ENCODE assay signal across 8 mouse cellular contexts in genomic region chr10:53527838-53528773, GRCm38 (mm10).
DNase-seq lines count a peak whose midpoint lies in the region; ATAC-seq and TF ChIP-seq lines count a peak whose summit lies in the region.

No protein-coding gene starts in this region.

- no peak overlapping the region for H3K4me3 ChIP-seq in MEL (ENCODE audit: control insufficient read depth in 1 of 2, insufficient read depth in 1 of 2, low read depth in 2 of 2, low read length in 2 of 2)
- no peak overlapping the region for H3K4me3 ChIP-seq in bone marrow macrophage, adult 2 months (ENCODE audit: insufficient read depth, low read length)
- no peak overlapping the region for H3K4me3 ChIP-seq in embryonic fibroblast, embryonic 13.5 days (ENCODE audit: insufficient read depth, low read length)
- H3K4me3 ChIP-seq in hindbrain, embryonic 11.5 days (ENCODE audit: low read depth, low read length): no peak overlapping the region
- H3K4me3 ChIP-seq in lung, postnatal 0 days (ENCODE audit: low read depth, low read length): no peak overlapping the region

- peak; percentile 99 for TF ChIP-seq RAD21 in MEL (IDR thresholded peaks at IDR 0.05; ENCODE audit: low read depth, low read length)

- DNase-seq in MEL (ENCODE audit: low read depth, low spot score): peak; percentile 76
- DNase-seq in hindbrain, embryonic 11.5 days (ENCODE audit: low spot score): peak; percentile 66
- DNase-seq in layer of hippocampus, adult 9-10 months (ENCODE audit: low spot score): peak; percentile 76
- DNase-seq in lung, postnatal 0 days (ENCODE audit: low spot score): peak; percentile 81
- DNase-seq in retina, postnatal 7 days (ENCODE audit: low read depth, low spot score): peak; percentile 40

- TF ChIP-seq POLR2A in MEL (IDR thresholded peaks at IDR 0.05; ENCODE audit: control insufficient read depth in 1 of 2, insufficient read depth in 1 of 2, low read depth in 1 of 2, low read length in 2 of 2, poor library complexity in 1 of 2): no peak
- no peak for TF ChIP-seq POLR2A in bone marrow macrophage, adult 2 months (IDR thresholded peaks at IDR 0.05; ENCODE audit: borderline replicate concordance, low read depth, low read length)
- no peak for TF ChIP-seq POLR2A in embryonic fibroblast, embryonic 13.5 days (IDR thresholded peaks at IDR 0.05; ENCODE audit: low read depth, low read length)

- no peaks in the 10 kb centered on the region for H3K79me2 ChIP-seq in MEL (ENCODE audit: control insufficient read depth, insufficient read depth, low read length, poor library complexity)

- TF ChIP-seq EP300 in MEL (IDR thresholded peaks at IDR 0.05; ENCODE audit: low read depth in 1 of 2, low read length in 2 of 2): no peak
- no peak for TF ChIP-seq EP300 in lung, postnatal 0 days (IDR thresholded peaks at IDR 0.05)

- no peaks in the 10 kb centered on the region for H3K27me3 ChIP-seq in MEL (ENCODE audit: control insufficient read depth in 1 of 2, insufficient read depth in 2 of 2, low read length in 2 of 2)
- H3K27me3 ChIP-seq in hindbrain, embryonic 11.5 days (ENCODE audit: control insufficient read depth, insufficient read depth, low read length): no peaks in the 10 kb centered on the region
- H3K27me3 ChIP-seq in lung, postnatal 0 days (replicated peaks; ENCODE audit: insufficient read depth, low read length): no peaks in the 10 kb centered on the region

- H3K9me3 ChIP-seq in MEL (replicated peaks; ENCODE audit: insufficient read depth, low read length): no peaks in the 10 kb centered on the region
- no peaks in the 10 kb centered on the region for H3K9me3 ChIP-seq in hindbrain, embryonic 11.5 days (ENCODE audit: control insufficient read depth, low read length)
- H3K9me3 ChIP-seq in lung, postnatal 0 days (ENCODE audit: low read length): no peaks in the 10 kb centered on the region

- H3K27ac ChIP-seq in MEL (ENCODE audit: control insufficient read depth, low read depth, low read length): no peak overlapping the region
- H3K27ac ChIP-seq in bone marrow macrophage, adult 2 months (ENCODE audit: insufficient read depth, low read depth, low read length): no peak overlapping the region
- H3K27ac ChIP-seq in embryonic fibroblast, embryonic 13.5 days (ENCODE audit: insufficient read depth, low read length): no peak overlapping the region
- no peak overlapping the region for H3K27ac ChIP-seq in hindbrain, embryonic 11.5 days (ENCODE audit: low read depth, low read length)
- no peak overlapping the region for H3K27ac ChIP-seq in lung, postnatal 0 days (ENCODE audit: low read length)

- 39% methylated on average over 6 of the region's 6 CpGs for WGBS in hindbrain, embryonic 11.5 days
- 30% methylated on average over 6 of the region's 6 CpGs for WGBS in lung, postnatal 0 days

- TF ChIP-seq CTCF in MEL (IDR thresholded peaks at IDR 0.05 in 2 of 3, conservative IDR thresholded peaks at IDR 0.05 in 1 of 3; ENCODE audit: control insufficient read depth in 1 of 3, insufficient read depth in 1 of 3, low read depth in 2 of 3, low read length in 3 of 3, poor library complexity in 1 of 3, severe bottlenecking in 1 of 3): peak; percentile 79 to 95 (median 80)
- TF ChIP-seq CTCF in bone marrow macrophage, adult 2 months (IDR thresholded peaks at IDR 0.05; ENCODE audit: low read depth, low read length): 0 out of 2 replicates have a peak, but pooled peaks have one; percentile 23
- TF ChIP-seq CTCF in embryonic fibroblast, embryonic 13.5 days (IDR thresholded peaks at IDR 0.05; ENCODE audit: borderline replicate concordance, insufficient read depth, low read length): peak; percentile 56; the same call in 1 of the 2 replicates
- TF ChIP-seq CTCF in lung, postnatal 0 days (IDR thresholded peaks at IDR 0.05): peak; percentile 93

- peaks cover 4 to 15% of the 10 kb centered on the region in 2 experiments for H3K4me1 ChIP-seq in MEL (ENCODE audit: control insufficient read depth in 1 of 2, insufficient read depth in 2 of 2, low read length in 2 of 2)
- H3K4me1 ChIP-seq in bone marrow macrophage, adult 2 months (ENCODE audit: control insufficient read depth, insufficient read depth, low read length): no peaks in the 10 kb centered on the region
- H3K4me1 ChIP-seq in embryonic fibroblast, embryonic 13.5 days (ENCODE audit: control insufficient read depth, insufficient read depth, low read length): no peaks in the 10 kb centered on the region
- H3K4me1 ChIP-seq in hindbrain, embryonic 11.5 days (replicated peaks; ENCODE audit: control insufficient read depth, insufficient read depth, low read length): no peaks in the 10 kb centered on the region
- no peaks in the 10 kb centered on the region for H3K4me1 ChIP-seq in lung, postnatal 0 days (ENCODE audit: insufficient read depth, low read depth, low read length)

- no peak overlapping the region for H3K9ac ChIP-seq in MEL (ENCODE audit: control insufficient read depth, low read depth, low read length, poor library complexity, severe bottlenecking)
- no peak overlapping the region for H3K9ac ChIP-seq in hindbrain, embryonic 11.5 days (ENCODE audit: low read depth, low read length)
- H3K9ac ChIP-seq in lung, postnatal 0 days (replicated peaks; ENCODE audit: low read depth): no peak overlapping the region

- no peak overlapping the region for H3K4me2 ChIP-seq in hindbrain, embryonic 11.5 days (replicated peaks; ENCODE audit: low read depth, low read length)
- H3K4me2 ChIP-seq in lung, postnatal 0 days (replicated peaks; ENCODE audit: low read depth, low read length): no peak overlapping the region

- peaks cover 0 to 26% of the 10 kb centered on the region in 2 experiments; a peak in 2 of 4 replicates for H3K36me3 ChIP-seq in MEL (ENCODE audit: control insufficient read depth in 1 of 2, insufficient read depth in 2 of 2, low read length in 2 of 2)
- H3K36me3 ChIP-seq in hindbrain, embryonic 11.5 days (ENCODE audit: control insufficient read depth, insufficient read depth, low read length): no peaks in the 10 kb centered on the region
- H3K36me3 ChIP-seq in lung, postnatal 0 days (ENCODE audit: insufficient read depth, low read length): no peaks in the 10 kb centered on the region

- peak; percentile 69; the same call in 1 of the 2 replicates for ATAC-seq in hindbrain, embryonic 11.5 days (ENCODE audit: low FRiP score)
- ATAC-seq in lung, postnatal 0 days: peak; percentile 59
- no peak for ATAC-seq in monocyte, adult 5-6 weeks (replicated peaks; ENCODE audit: insufficient number of reproducible peaks, low FRiP score, low TSS enrichment, poor library complexity, severe bottlenecking)

TF ChIP-seq in MEL, 35 proteins besides CTCF, POLR2A, EP300 and RAD21:
- peak; percentile 93 for TF ChIP-seq SMC3 (IDR thresholded peaks at IDR 0.05; ENCODE audit: low read depth, low read length)
- peak; percentile 86 for TF ChIP-seq ZC3H11A (IDR thresholded peaks at IDR 0.05; ENCODE audit: low read depth, low read length)
- no peak for TF ChIP-seq RCOR1 (IDR thresholded peaks at IDR 0.05; ENCODE audit: low read depth, low read length)

Comparison
In these comparisons a context has a peak if more than half of its experiments do, and no peak if none do; other contexts are left out.
1. CTCF ChIP-seq: peak in every context shown above with its lines; median percentile 93 in lung, postnatal 0 days; 80 in MEL; 56 in embryonic fibroblast, embryonic 13.5 days; 23 in bone marrow macrophage, adult 2 months.